Mouse (Mus musculus) CH12.LX (cell line): ENCODE data around the gene Adgrf2. TPM values are rescaled to one million over a fixed set of nuclear protein-coding genes. Genes with fewer than 3 reads are reported as not detected.

ENCODE experiments used
- DNase-seq: peaks from one replicate; pipeline ENCODE4 v3.0.0-alpha.2; 2013; ENCODE audit errors: extremely low read depth
- H3K27ac ChIP-seq: 2 replicates; pipeline ENCODE4 v1.5.1; 2012; ENCODE audit warnings: low read depth, mild to moderate bottlenecking, control low read depth, moderate library complexity; ENCODE audit not compliant: insufficient read depth
- H3K27me3 ChIP-seq: replicated peaks from 2 replicates; pipeline ENCODE3; 2012; ENCODE audit warnings: inconsistent platforms
- H3K36me3 ChIP-seq, 2 experiments: replicated peaks in 1 of 2; 2 replicates each; pipeline versions ENCODE3 to v1.6.1; 2012; ENCODE audit warnings: inconsistent platforms in 1 of 2, low read length in 1 of 2, mild to moderate bottlenecking in 1 of 2, mixed read lengths in 1 of 2, moderate library complexity in 1 of 2; ENCODE audit not compliant: control insufficient read depth in 1 of 2, insufficient read depth in 1 of 2
- H3K4me1 ChIP-seq, 2 experiments: 2 replicates each; pipeline ENCODE4 v1.6.1; 2012; ENCODE audit warnings: inconsistent platforms in 1 of 2, moderate library complexity in 1 of 2; ENCODE audit not compliant: insufficient read depth in 2 of 2, control insufficient read depth in 1 of 2
- H3K4me2 ChIP-seq: 2 replicates; pipeline ENCODE4 v1.6.1; 2012; ENCODE audit warnings: low read depth, mild to moderate bottlenecking, control low read depth; ENCODE audit not compliant: poor library complexity, insufficient read depth, severe bottlenecking
- H3K4me3 ChIP-seq, 3 experiments: fragments of 150-350 bp in 1 of 3; sonication (generic) in 1 of 3; replicated peaks in 1 of 3; 2 replicates each; pipeline versions ENCODE3 to v1.5.1; 2011 to 2012; ENCODE audit warnings: low read depth in 2 of 3, low read length in 2 of 3, mild to moderate bottlenecking in 2 of 3, moderate library complexity in 2 of 3, control low read depth in 1 of 3, improper control_type of control experiment in 1 of 3, inconsistent platforms in 1 of 3, mixed read lengths in 1 of 3; ENCODE audit not compliant: poor library complexity in 1 of 3
- H3K79me2 ChIP-seq: replicated peaks from 2 replicates; pipeline ENCODE4 v1.6.1; 2012; ENCODE audit warnings: mild to moderate bottlenecking, moderate library complexity; ENCODE audit not compliant: control insufficient read depth, poor library complexity, insufficient read depth, severe bottlenecking; ENCODE audit errors: extremely low read depth
- H3K9ac ChIP-seq: 2 replicates; pipeline ENCODE4 v1.6.1; 2012; ENCODE audit warnings: low read depth, mild to moderate bottlenecking, control low read depth, moderate library complexity; ENCODE audit not compliant: insufficient read depth
- H3K9me3 ChIP-seq: replicated peaks from 2 replicates; pipeline ENCODE3; 2012; ENCODE audit warnings: low read length, inconsistent platforms, mixed read lengths
- CTCF ChIP-seq, 2 experiments: IDR thresholded peaks in 1 of 2; conservative IDR thresholded peaks in 1 of 2; 2 replicates each; pipeline ENCODE4 v1.5.1; 2011 to 2012; ENCODE audit warnings: low read depth in 2 of 2, low read length in 2 of 2, improper control_type of control experiment in 1 of 2, inconsistent platforms in 1 of 2, mild to moderate bottlenecking in 1 of 2, moderate library complexity in 1 of 2
- E2F4 ChIP-seq: IDR thresholded peaks from 2 replicates; pipeline ENCODE4 v1.6.1; 2011; ENCODE audit warnings: low read depth, low read length, improper control_type of control experiment; ENCODE audit not compliant: insufficient replicate concordance
- GABPA ChIP-seq: IDR thresholded peaks from 2 replicates; pipeline ENCODE4 v1.6.1; 2012; ENCODE audit warnings: low read depth, low read length, improper control_type of control experiment, inconsistent platforms; ENCODE audit not compliant: insufficient replicate concordance
- IRF4 ChIP-seq: IDR thresholded peaks from 2 replicates; pipeline ENCODE4 v1.6.1; 2014; ENCODE audit warnings: low read depth, mild to moderate bottlenecking, inconsistent platforms, low read length, improper control_type of control experiment
- MAX ChIP-seq: IDR thresholded peaks from 2 replicates; pipeline ENCODE4 v1.6.1; 2011; ENCODE audit warnings: low read length, improper control_type of control experiment
- MAZ ChIP-seq: IDR thresholded peaks from 2 replicates; pipeline ENCODE4 v1.6.1; 2012; ENCODE audit warnings: low read depth, mild to moderate bottlenecking, inconsistent platforms, low read length, improper control_type of control experiment, moderate library complexity
- MEF2A ChIP-seq: IDR thresholded peaks from 2 replicates; pipeline ENCODE4 v1.6.1; 2014; ENCODE audit warnings: low read depth, mild to moderate bottlenecking, inconsistent platforms, low read length, improper control_type of control experiment, borderline replicate concordance
- MXI1 ChIP-seq: IDR thresholded peaks from 2 replicates; pipeline ENCODE4 v1.6.1; 2011; ENCODE audit warnings: mild to moderate bottlenecking, low read depth, low read length, improper control_type of control experiment
- MYC ChIP-seq: IDR thresholded peaks from 2 replicates; pipeline ENCODE4 v1.6.1; 2011; ENCODE audit warnings: low read depth, mild to moderate bottlenecking, improper control_type of control experiment, low read length
- NELFE ChIP-seq: IDR thresholded peaks from 2 replicates; pipeline ENCODE4 v1.6.1; 2011; ENCODE audit warnings: low read depth, low read length, improper control_type of control experiment
- NRF1 ChIP-seq: IDR thresholded peaks from 2 replicates; pipeline ENCODE4 v1.6.1; 2014; ENCODE audit warnings: low read depth, mild to moderate bottlenecking, inconsistent platforms, low read length, improper control_type of control experiment, moderate library complexity
- PAX5 ChIP-seq: IDR thresholded peaks from 2 replicates; pipeline ENCODE4 v1.6.1; 2012; ENCODE audit warnings: low read length, inconsistent platforms, mixed read lengths
- RCOR1 ChIP-seq: conservative IDR thresholded peaks from 2 replicates; pipeline ENCODE4 v1.6.1; 2012; ENCODE audit warnings: low read depth, mild to moderate bottlenecking, inconsistent platforms, low read length, improper control_type of control experiment
- SIN3A ChIP-seq: IDR thresholded peaks from 2 replicates; pipeline ENCODE4 v1.6.1; 2012; ENCODE audit warnings: low read length, improper control_type of control experiment, inconsistent platforms
- TBP ChIP-seq: conservative IDR thresholded peaks from 2 replicates; pipeline ENCODE4 v1.6.1; 2011; ENCODE audit warnings: low read depth, low read length, improper control_type of control experiment
- USF1 ChIP-seq: IDR thresholded peaks from 2 replicates; pipeline ENCODE4 v1.6.1; 2014; ENCODE audit warnings: low read depth, mild to moderate bottlenecking, inconsistent platforms, low read length, improper control_type of control experiment
- dilution Hi-C: fragments of 300-500 bp; cut with MboI; formaldehyde crosslinking; loops from 2 replicates; pipeline ENCODE4 v1.14.3; 2020; ENCODE audit warnings: low sequenced_read_pairs; ENCODE audit not compliant: extremely low pct_unique_long_range_greater_than_20kb, extremely low pct_ligation_motif_present
- in situ Hi-C: fragments of 300-500 bp; cut with MboI; formaldehyde crosslinking; loops from 3 replicates; pipeline ENCODE4 v1.14.3; 2019; ENCODE audit warnings: low sequenced_read_pairs, low pct_ligation_motif_present, low pct_unique_long_range_greater_than_20kb, mixed read lengths
- polyA plus RNA-seq: library from polyadenylated mRNA; unstranded; fragments of >175 nt; gene quantifications from 2 replicates; pipeline ENCODE4 v1.2.1, GENCODE M21; 2012; ENCODE audit warnings: low read depth; ENCODE audit not compliant: insufficient read length
- total RNA-seq, 2 experiments: library from RNA; depleted of rRNA; stranded (reverse); fragments of 300-350 nt in 1 of 2; fragments of >200 nt in 1 of 2; gene quantifications; 2 replicates each; pipeline ENCODE4 v1.2.3; 2012 to 2014

The Adgrf2 gene
- total and polyA plus RNA-seq, 3 experiments: not detected

DNA sequence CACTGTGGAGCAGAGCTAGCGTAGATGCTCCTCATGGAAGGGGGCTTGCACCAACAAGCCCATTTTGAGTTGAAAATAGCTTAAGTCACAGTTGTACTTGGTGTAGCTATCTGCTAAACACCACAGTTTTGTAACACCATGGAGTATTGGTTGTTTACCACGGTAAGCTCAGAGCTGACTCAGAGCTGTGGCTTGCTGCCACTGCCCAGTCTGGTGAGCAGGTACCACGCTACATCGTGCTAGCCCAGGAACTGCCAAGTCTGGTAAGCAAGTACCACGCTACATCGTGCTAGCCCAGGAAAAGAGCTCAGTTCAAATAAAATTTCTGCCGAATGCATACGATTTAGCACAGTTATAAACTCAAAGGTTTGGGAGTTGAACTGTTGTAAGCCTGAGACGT, 39.8 kb downstream of the Adgrf2 start:
- Histone ChIP-seq H3K36me3 (no peaks in the 10 kb centered on the region), H3K4me1 (no peaks in the 10 kb centered on the region), H3K9ac (no peak overlapping the region), H3K4me2 (no peak overlapping the region), H3K4me3 (no peak overlapping the region), H3K27me3 (peaks cover 9% of the 10 kb centered on the region), H3K79me2 (no peaks in the 10 kb centered on the region), H3K9me3 (no peaks in the 10 kb centered on the region), H3K27ac (no peak overlapping the region)
- DNase-seq: no peak
- in situ Hi-C loops (no loop called here), dilution Hi-C loops (no loop called here)
- no peak for TF ChIP-seq USF1
- TF ChIP-seq E2F4: no peak
- no peak for TF ChIP-seq GABPA
- TF ChIP-seq MXI1: no peak

DNA sequence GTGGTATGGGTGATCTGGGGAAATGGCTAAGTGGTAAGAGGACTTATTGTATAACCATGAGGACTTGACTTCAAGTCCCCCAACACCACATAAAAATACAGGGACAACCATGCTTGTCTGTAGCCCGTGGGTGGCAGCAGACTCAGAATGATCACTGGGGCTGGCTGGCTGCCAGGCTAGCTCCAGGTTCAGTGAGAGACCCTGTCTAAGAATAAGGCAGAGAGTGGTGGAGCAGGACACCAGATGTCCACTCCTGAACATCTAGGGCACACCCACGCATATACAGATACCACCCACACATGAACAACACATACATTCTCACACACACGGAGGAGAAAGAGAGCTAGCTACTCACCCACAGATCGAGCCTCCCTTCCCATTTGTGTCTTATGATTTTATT, 47.2 kb downstream of the Adgrf2 start:
- H3K9ac ChIP-seq: no peak overlapping the region
- H3K27ac ChIP-seq: no peak overlapping the region
- TF ChIP-seq PAX5: no peak
- TF ChIP-seq TBP: no peak
- TF ChIP-seq MAX: no peak
- no peak for TF ChIP-seq MAZ
- TF ChIP-seq SIN3A: no peak
- TF ChIP-seq NELFE: no peak
- no peak for TF ChIP-seq CTCF (conservative IDR thresholded peaks at IDR 0.05 in 1 of 2, IDR thresholded peaks at IDR 0.05 in 1 of 2; ENCODE audit: low read depth in 2 of 2, low read length in 2 of 2)
- TF ChIP-seq NRF1: no peak
- TF ChIP-seq GABPA: no peak
- no peak for TF ChIP-seq USF1
- TF ChIP-seq RCOR1: no peak
- no peak for TF ChIP-seq MEF2A
- no peak for TF ChIP-seq IRF4
- TF ChIP-seq MYC: no peak
- H3K79me2 ChIP-seq: no peaks in the 10 kb centered on the region
- dilution Hi-C loops: no loop called here
- no peak overlapping the region for H3K4me2 ChIP-seq
- no peak for DNase-seq
- H3K9me3 ChIP-seq: no peaks in the 10 kb centered on the region
- no peak overlapping the region for H3K4me3 ChIP-seq
- H3K4me1 ChIP-seq: no peaks in the 10 kb centered on the region
- peaks cover 23% of the 10 kb centered on the region for H3K27me3 ChIP-seq
- in situ Hi-C loops: no loop called here
- no peaks in the 10 kb centered on the region for H3K36me3 ChIP-seq
